Mouse (Mus musculus): ENCODE measurements around the gene 4930432K21Rik.

4930432K21Rik gene

GRCm38 (mm10) chr8:84149181-84149580 lies 1.4 kb downstream of the 4930432K21Rik start:
- no peak for DNase-seq

DNA sequence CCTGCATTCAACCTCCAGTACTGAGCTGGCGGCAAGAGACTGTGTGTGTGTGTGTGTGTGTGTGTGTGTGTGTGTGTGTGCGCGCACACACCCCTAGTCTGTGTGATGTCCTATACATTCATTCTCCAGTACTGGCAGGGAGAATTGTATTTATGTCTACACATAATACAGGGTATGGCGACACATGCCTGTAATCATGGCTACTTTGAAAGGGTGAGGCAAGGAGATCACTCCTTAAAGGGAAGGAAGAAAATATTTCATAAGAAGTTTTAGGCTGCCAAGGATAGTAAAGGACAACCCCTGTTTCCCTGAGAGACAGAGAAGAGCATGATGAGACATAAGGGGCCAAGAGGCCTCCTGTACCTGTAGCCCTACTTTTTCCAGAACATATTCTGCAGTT lies 9.8 kb downstream of the 4930432K21Rik start:
- DNase-seq: no peak

DNA sequence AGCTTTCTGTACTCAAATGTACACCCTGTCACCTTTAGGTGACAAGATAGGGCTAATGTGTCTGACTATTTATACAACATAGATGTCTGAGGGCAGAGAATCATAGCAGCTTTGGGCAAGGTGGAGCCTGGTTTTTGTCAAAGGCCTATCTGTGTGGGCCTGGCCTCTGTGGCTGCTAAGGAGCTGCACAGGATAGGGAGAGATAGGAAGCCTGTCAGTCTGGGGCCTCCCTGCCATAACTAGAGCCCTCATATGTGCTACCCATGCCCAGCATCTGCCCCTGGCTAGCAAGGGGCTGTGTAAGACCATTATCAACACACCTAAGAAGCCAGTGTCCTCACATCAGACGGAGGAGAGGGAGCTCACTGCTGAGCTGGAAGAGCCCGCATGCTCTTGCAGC lies 19.9 kb downstream of the 4930432K21Rik start:
- DNase-seq: no peak

- no peak for DNase-seq
Observed at GRCm38 (mm10) chr8:84170096-84170495, 22.3 kb downstream of the 4930432K21Rik start.

- DNase-seq: no peak
Observed at GRCm38 (mm10) chr8:84173861-84174260, 26.0 kb downstream of the 4930432K21Rik start.

DNA sequence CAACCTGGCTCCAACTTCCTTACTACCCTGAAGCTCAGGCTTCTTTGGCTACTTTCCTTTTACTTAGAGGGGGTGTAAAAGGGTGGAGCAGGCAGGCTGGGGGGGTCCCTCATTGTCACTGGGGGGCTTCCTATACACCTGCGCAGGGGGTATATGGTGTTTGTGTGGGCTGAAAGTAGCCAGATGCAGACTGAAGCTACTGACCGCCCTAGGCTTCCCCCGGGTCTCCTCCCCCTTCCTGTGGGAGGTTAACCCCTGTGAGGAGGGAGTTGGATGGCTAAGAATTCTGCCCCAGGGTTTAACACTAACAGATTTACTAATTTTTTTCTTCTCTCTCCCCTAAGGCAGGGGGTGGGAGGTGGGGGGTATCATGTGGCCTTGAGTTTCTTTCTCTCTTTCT lies 28.7 kb downstream of the 4930432K21Rik start:
- DNase-seq: no peak

- no peak for DNase-seq
Observed at GRCm38 (mm10) chr8:84177405-84177804, 29.6 kb downstream of the 4930432K21Rik start.

GRCm38 (mm10) chr8:84178592-84178991 lies 30.8 kb downstream of the 4930432K21Rik start:
- DNase-seq: no peak

DNA sequence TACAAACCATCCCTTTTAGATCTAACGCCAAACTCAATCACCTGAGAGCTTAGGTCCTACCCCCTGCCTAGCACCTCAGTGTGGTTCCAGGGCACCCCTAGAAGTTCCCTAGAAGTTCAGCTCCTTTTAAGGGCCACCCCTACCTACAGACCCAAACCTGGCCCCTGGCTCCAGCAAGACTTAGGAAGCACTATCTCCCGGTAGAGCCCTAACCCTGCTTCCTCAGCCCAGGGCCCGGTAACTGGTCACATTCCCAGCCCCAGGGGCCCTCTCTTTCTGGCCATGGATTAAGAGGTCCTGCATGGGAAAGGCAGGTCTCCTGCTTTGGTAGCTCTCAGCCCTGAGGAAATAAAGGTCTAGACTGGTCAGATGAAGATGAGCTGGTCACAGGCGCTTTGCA lies 32.1 kb downstream of the 4930432K21Rik start:
- DNase-seq: no peak

GRCm38 (mm10) chr8:84180530-84181190 lies 32.8 kb downstream of the 4930432K21Rik start:
- DNase-seq: peak; percentile 69 to 71

- DNase-seq: no peak
Observed at GRCm38 (mm10) chr8:84182833-84183232, 35.0 kb downstream of the 4930432K21Rik start.

- DNase-seq: peak; percentile 53 to 68
Observed at GRCm38 (mm10) chr8:84183261-84184084, 35.6 kb downstream of the 4930432K21Rik start.

DNA sequence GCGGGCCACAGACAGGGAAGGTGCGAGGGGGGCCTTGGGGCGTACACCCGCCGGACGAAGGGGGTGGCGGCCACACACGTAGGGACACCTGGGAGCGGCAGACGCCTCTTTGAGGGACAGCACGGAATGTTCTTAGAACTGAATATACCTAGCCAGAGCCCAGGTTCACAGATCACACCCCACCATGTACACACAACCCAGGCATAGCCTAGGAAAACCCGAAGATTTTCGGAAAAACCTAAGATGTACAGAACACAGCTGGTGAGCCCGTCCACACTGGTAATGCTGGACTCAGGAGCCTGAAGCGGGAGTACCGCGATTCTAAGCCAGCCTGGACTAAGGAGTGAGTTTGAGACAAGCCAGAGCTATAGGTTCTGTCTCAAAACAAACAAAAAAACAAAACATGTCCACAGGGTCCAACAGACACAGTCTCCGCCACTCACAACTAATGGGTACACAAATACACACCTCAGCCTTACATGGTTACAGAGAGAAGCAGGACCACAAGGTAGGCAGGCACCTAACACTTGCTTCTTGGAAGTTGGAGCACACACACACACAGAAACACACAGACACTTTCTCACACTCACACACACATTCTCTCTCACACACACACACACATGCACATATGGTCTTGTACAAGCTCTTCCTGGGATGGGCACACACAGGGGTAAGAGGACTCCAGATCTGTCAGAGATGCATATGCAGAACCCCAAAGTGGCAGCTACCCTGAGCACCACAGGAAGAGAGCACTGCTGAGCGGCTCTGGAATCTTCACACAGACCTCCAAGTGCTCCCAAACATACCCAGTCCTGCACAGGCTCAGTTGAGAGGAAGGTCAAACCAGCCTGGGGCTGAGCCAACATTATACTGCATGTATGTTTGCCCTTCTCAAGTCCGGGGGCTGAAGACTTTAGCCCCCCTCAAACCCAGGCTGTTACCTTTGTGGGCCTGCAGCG lies 36.5 kb downstream of the 4930432K21Rik start:
- DNase-seq: no peak

- no peak for DNase-seq
Observed at GRCm38 (mm10) chr8:84185117-84185516, 37.3 kb downstream of the 4930432K21Rik start, which contains the start of gene Nanos3. Gene Nanos3, minus strand, starts transcription at chr8:84185217.

GRCm38 (mm10) chr8:84186547-84186946 lies 38.7 kb downstream of the 4930432K21Rik start:
- DNase-seq: peak; percentile 77 to 88

GRCm38 (mm10) chr8:84187065-84187755 lies 39.4 kb downstream of the 4930432K21Rik start:
- peak; percentile 72 to 81 for DNase-seq

GRCm38 (mm10) chr8:84188671-84189070 lies 40.8 kb downstream of the 4930432K21Rik start:
- peak; percentile 28 to 68 for DNase-seq

- peak; percentile 73 to 77 for DNase-seq
Observed at GRCm38 (mm10) chr8:84189603-84190002, 41.8 kb downstream of the 4930432K21Rik start.

DNA sequence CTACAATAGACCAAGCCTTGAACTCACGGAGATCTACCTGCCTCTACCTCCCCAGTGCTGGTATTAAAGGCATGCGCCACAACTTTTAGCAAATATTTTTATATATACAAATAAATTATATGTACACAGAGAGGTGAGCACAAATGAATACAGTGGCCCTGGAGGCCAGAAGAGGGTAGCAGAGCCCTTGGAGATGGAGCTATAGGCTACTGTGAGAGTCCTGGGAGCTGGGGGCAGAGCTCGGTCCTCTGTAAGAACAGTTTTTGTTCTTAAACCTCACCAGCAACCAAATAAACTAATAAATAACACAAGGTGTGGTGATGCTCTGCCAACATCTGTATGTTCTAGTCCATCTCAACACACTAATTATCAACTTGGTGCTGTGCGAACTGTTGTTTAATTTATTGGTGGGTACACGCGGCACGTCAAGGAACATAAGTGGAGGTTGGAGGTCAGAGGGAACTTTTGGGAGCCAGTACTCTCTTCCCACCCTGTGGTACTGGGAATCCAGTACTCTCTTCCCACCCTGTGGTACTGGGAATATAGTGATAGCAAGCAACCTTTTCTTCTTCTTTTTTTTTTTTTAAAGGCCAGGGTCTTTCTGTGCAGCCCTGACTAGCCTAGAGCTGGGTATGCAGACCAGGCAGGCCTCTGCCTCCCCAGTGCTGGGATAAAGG lies 42.5 kb downstream of the 4930432K21Rik start:
- no peak for DNase-seq

DNA sequence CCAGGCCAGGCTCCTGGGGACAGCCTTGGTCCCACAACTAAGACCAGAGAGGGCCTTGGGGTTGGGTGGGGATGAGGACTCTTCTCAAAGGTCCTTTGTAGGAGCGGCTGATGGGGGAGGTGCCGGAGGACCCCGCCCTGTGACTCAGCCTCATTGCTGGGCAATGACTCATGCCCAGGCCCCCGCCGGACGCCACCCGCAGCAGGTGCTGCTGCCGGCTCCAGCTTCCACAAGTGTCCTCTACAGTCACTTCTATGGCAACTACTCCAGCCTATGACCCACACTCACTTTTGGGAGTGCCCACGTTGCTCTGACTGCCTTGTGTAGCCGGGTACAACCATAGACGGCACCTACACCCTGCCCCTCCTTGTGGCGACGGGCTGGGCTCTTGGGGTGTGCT lies 44.2 kb downstream of the 4930432K21Rik start:
- DNase-seq: peak; percentile 89 to 93

DNA sequence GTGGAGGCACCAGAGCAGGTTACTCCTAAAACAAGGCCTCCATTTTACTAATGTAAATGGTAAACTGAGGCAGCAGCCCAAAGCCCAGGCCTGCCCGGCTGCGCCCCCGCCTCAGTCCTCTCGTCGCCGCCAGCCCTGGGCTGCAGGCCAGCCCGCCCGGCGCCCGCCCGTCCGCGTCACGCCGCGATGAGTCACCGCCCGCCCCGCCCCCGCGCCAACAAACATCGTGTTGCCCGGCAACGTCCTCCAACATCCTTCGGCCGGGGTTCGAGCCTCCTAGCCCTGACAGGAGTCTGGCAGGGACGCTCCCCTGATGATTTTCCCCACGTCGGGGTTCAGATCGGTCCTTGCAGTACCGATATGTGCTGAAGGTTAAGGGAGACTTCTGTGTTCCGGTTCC lies 44.7 kb downstream of the 4930432K21Rik start:
- peak; percentile 89 to 90 for DNase-seq

DNA sequence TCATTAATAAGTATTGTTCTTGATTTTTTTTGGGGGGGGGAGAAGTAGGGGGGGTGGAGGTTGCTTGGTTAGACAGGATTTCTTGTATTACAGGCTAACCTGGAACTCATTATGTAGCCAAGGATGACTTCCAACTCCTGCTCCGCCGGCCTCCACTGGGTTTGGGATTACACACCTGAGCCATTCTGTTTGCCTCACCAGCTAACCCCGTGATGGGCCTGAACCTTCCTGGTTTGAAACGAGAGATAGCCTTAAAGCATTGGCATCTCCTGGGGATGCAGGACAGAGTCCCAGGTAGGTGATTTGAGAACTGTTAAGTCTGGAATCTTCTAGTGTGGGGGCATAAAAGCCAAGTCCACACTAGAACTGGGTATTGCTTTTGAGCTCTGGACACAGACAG lies 45.3 kb downstream of the 4930432K21Rik start:
- DNase-seq: no peak

All from lung, postnatal 4 days (tissue).